Mouse (Mus musculus) spleen, adult 2 months (tissue): ENCODE measurements around the gene Pithd1.

Experiments
- CTCF ChIP-seq: fragments of 200-500 bp; IDR thresholded peaks from 2 replicates; pipeline ENCODE4 v1.5.1; 2011; ENCODE audit warnings: mild to moderate bottlenecking, inconsistent platforms; ENCODE audit not compliant: insufficient read depth, insufficient read length, insufficient replicate concordance; ENCODE audit errors: extremely low read depth
- POLR2A ChIP-seq: fragments of 200-500 bp; IDR thresholded peaks from 2 replicates; pipeline ENCODE4 v1.6.1; 2011; ENCODE audit warnings: low read depth, low read length, inconsistent platforms

- TF ChIP-seq CTCF (no peak), POLR2A (no peak)
These were observed 1.9 kb downstream of the Pithd1 start for GRCm38 (mm10) chr4:135985193-135985592.
